Mouse (Mus musculus): ENCODE data around the gene Bap1. TPM values are rescaled to one million over a fixed set of nuclear protein-coding genes. Genes with fewer than 3 reads are reported as not detected.

Gene Bap1
- 8.6 TPM for polyA plus RNA-seq (2014; fragmentation: Illumina TruSeq; extraction: RNeasy Lipid Tissue Mini Kit (QIAGEN cat#74804); ENCODE audit: low read depth, low replicate concordance)

GRCm38 (mm10) chr14:31251084-31251604 lies at the start of gene Bap1, which contains the start of gene Phf7:
Gene Bap1 (plus strand): TSS chr14:31251450.
Gene Phf7 (minus strand): TSS chr14:31251317.

DNA sequence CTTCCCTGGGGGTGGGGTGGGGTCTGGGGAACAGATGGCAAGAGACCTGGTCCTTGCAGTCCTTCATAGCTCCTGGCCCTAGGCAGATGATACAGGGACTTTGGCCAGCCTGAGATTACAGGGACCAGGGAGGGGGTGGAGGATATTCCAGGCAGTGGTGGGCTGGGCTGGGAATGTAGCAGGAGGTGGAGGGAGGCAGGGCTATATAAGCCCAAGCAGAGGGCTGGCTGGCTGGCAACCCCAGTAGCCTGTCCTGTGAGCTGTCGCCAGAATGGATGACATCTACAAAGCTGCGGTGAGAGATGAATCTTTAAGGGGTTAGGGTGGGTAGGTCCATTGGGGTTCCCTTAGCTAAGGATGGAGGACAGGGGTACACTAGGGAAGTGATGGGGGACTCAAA lies 43.2 kb upstream of the Bap1 start, which contains the start of gene Tnnc1:
Gene Tnnc1 (plus strand): TSS at position 229 of the 400 bp plus-strand sequence.

DNA sequence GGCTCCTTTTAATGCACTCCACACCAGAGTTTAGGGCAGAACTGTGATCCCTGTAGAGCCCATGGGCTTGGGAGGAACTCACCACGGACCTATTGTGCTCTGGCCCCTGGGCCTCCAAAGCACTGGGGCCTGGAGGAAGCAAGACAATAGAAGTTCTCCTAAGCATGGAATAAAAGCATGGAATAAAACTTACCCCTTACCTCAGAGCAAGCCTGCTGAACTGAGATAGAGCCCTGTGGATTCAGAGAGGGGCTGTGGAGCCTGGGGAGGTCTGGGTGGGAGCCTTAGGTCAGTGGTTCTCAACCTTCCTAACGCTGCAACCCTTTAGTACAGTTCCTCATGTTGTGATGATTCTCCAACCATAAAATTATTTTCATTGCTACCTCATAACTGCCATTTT lies 34.4 kb upstream of the Bap1 start, which contains the start of gene Nisch:
Gene Nisch (minus strand): TSS at position 101 of the 400 bp plus-strand sequence.

GRCm38 (mm10) chr14:31217666-31218065 lies 33.6 kb upstream of the Bap1 start, which contains the start of gene Sema3g:
Gene Sema3g (plus strand): TSS chr14:31217860.

Other genes starting within 250 kb of the Bap1 start
- gene Spcs1, start 249.8 kb upstream of the Bap1 start, polyA plus RNA-seq (2014; fragmentation: Illumina TruSeq; extraction: RNeasy Lipid Tissue Mini Kit (QIAGEN cat#74804); ENCODE audit: low read depth, low replicate concordance), result 454 TPM
- 93.6 TPM for gene Pbrm1, start 232.3 kb upstream of the Bap1 start, polyA plus RNA-seq (2014; fragmentation: Illumina TruSeq; extraction: RNeasy Lipid Tissue Mini Kit (QIAGEN cat#74804); ENCODE audit: low read depth, low replicate concordance)
- 211 TPM for gene Gnl3, start 232.3 kb upstream of the Bap1 start, polyA plus RNA-seq (2014; fragmentation: Illumina TruSeq; extraction: RNeasy Lipid Tissue Mini Kit (QIAGEN cat#74804); ENCODE audit: low read depth, low replicate concordance)
- gene Smim4, start 122.5 kb upstream of the Bap1 start, polyA plus RNA-seq (2014; fragmentation: Illumina TruSeq; extraction: RNeasy Lipid Tissue Mini Kit (QIAGEN cat#74804); ENCODE audit: low read depth, low replicate concordance), result 16.9 TPM
- gene Nt5dc2, start 120.4 kb upstream of the Bap1 start, polyA plus RNA-seq (2014; fragmentation: Illumina TruSeq; extraction: RNeasy Lipid Tissue Mini Kit (QIAGEN cat#74804); ENCODE audit: low read depth, low replicate concordance), result 1.5 TPM
- gene Stab1, start 82.8 kb upstream of the Bap1 start, polyA plus RNA-seq (2014; fragmentation: Illumina TruSeq; extraction: RNeasy Lipid Tissue Mini Kit (QIAGEN cat#74804); ENCODE audit: low read depth, low replicate concordance), result 5.4 TPM
- not detected for gene Tnnc1, start 43.1 kb upstream of the Bap1 start, polyA plus RNA-seq (2014; fragmentation: Illumina TruSeq; extraction: RNeasy Lipid Tissue Mini Kit (QIAGEN cat#74804); ENCODE audit: low read depth, low replicate concordance)
- 64.7 TPM for gene Nisch, start 34.5 kb upstream of the Bap1 start, polyA plus RNA-seq (2014; fragmentation: Illumina TruSeq; extraction: RNeasy Lipid Tissue Mini Kit (QIAGEN cat#74804); ENCODE audit: low read depth, low replicate concordance)
- 1.7 TPM for gene Sema3g, start 33.6 kb upstream of the Bap1 start, polyA plus RNA-seq (2014; fragmentation: Illumina TruSeq; extraction: RNeasy Lipid Tissue Mini Kit (QIAGEN cat#74804); ENCODE audit: low read depth, low replicate concordance)
- gene Phf7, start 133 bp upstream of the Bap1 start, polyA plus RNA-seq (2014; fragmentation: Illumina TruSeq; extraction: RNeasy Lipid Tissue Mini Kit (QIAGEN cat#74804); ENCODE audit: low read depth, low replicate concordance), result 9.7 TPM
- gene Dnah1, start 72.4 kb downstream of the Bap1 start, polyA plus RNA-seq (2014; fragmentation: Illumina TruSeq; extraction: RNeasy Lipid Tissue Mini Kit (QIAGEN cat#74804); ENCODE audit: low read depth, low replicate concordance), result 0.12 TPM
- 177 TPM for gene Capn7, start 85.2 kb downstream of the Bap1 start, polyA plus RNA-seq (2014; fragmentation: Illumina TruSeq; extraction: RNeasy Lipid Tissue Mini Kit (QIAGEN cat#74804); ENCODE audit: low read depth, low replicate concordance)
- 125 TPM for gene Sh3bp5, start 184.6 kb downstream of the Bap1 start, polyA plus RNA-seq (2014; fragmentation: Illumina TruSeq; extraction: RNeasy Lipid Tissue Mini Kit (QIAGEN cat#74804); ENCODE audit: low read depth, low replicate concordance)
- gene Eaf1, start 242.9 kb downstream of the Bap1 start, polyA plus RNA-seq (2014; fragmentation: Illumina TruSeq; extraction: RNeasy Lipid Tissue Mini Kit (QIAGEN cat#74804); ENCODE audit: low read depth, low replicate concordance), result 91.3 TPM
- gene Mettl6, start 243.6 kb downstream of the Bap1 start, polyA plus RNA-seq (2014; fragmentation: Illumina TruSeq; extraction: RNeasy Lipid Tissue Mini Kit (QIAGEN cat#74804); ENCODE audit: low read depth, low replicate concordance), result 43.9 TPM